Mouse (Mus musculus): ENCODE data around the gene Prok1. TPM values are rescaled to one million over a fixed set of nuclear protein-coding genes. Genes with fewer than 3 reads are reported as not detected.

Gene Prok1
- polyA plus RNA-seq, 1 experiment = 0.12 TPM

DNA sequence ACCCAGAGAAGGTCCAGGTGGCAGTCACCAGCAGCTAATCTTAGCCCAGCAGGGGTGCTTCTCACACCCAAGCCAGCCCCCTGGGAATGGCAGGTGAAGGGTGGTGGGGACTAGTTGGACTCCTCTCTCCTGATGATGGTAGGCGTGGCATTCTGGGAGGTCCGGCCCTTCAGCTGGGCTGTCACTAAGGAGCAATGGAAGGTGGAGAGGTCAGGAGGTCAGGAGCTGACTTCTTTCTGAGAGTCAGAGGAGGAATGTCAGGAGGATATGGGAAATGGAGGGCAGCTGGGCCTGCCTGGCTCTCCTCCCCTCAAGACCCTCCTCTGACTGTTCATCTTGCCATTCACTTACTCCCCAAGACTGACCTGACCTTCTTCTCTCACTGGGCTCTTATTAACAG, 1.5 kb downstream of the Prok1 start:
- no peak for DNase-seq (ENCODE audit: low read depth)

DNA sequence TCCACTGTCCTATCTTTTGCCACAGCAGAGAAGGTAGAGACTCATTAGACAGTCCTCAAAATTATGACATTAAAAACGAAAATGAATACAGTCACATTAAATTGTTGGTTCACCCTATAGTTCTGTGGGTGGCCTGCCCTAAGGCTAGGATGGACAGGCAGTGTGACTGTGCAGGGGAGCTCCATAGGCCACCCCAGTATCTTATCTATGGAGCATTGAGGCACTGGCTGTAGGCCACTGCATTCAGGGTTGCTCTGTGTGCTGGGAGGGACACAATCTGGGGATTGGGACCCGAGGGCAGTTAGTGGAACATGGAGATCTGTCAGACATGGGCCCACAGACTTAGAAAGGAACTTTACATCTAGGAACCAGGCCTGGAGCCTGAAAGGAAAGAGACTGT, 5.6 kb downstream of the Prok1 start:
- no peak for DNase-seq (ENCODE audit: low read depth)

- DNase-seq (ENCODE audit: low read depth) = peak; percentile 40
Observed at GRCm38 (mm10) chr3:107233351-107233813, 6.1 kb downstream of the Prok1 start.

DNA sequence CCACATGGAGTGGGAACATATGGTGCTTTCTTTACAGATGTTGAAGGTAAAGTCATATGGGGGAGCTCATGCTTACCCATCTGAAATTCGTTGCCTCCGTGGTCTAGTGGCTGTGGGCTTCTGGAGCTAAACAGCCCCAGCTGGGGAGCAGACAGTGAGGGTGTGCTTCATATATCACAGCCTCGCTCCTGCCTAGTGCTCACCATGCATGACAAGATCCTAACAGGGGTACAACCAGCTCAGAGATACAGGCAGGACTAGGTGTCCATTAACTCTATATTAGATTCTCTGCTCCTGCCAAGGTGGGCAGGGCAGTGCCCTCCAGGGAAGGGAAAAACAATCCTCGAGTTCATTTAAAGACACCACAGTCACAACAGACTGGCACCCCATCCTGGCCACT, 8.3 kb downstream of the Prok1 start:
- DNase-seq (ENCODE audit: low read depth) = no peak

DNA sequence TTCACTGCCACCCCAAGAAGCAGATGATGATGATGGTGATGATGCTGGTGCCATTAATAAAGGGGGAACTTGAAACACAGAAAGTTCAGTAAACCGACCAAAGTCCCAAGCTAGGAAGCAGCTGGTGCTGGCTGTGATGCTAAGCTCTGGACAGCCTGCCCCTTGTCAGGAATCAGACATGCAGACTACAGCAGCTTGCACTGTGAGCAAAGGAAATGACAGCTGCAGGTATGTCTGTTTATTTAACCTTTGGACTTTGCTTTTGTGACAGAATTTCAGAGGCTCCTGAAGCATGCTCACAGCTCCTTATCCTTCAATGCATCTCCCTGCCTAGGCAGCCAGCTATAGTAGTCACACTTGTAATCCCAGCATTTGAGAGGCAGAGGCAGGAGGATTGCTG, 9.0 kb downstream of the Prok1 start, which contains the start of gene A630076J17Rik:
Gene A630076J17Rik (plus strand): TSS at position 88 of the 400 bp plus-strand sequence.
- DNase-seq (ENCODE audit: low read depth) = no peak

DNA sequence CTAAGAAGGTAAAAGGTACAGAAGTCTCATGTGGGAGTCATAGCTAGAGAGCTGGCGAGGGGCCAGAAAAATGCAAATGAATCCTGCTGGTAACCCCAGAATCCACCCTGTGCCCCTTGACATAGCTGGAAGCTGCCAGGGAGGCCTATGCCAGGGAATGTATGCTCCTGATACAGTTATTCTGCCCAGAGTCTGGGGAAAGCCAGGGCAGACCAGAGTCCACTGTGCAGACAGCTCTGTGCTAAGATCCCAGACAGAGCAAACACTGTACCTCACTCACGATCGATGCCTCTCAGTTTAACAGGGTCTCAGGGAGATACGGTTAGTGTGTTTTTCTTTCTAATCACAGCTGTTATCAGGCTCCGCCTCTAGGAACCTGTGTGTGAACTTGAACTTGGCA, 9.7 kb downstream of the Prok1 start:
- DNase-seq (ENCODE audit: low read depth) = no peak

- DNase-seq (ENCODE audit: low read depth) = no peak
Observed at GRCm38 (mm10) chr3:107229221-107229620, 10.3 kb downstream of the Prok1 start.

DNA sequence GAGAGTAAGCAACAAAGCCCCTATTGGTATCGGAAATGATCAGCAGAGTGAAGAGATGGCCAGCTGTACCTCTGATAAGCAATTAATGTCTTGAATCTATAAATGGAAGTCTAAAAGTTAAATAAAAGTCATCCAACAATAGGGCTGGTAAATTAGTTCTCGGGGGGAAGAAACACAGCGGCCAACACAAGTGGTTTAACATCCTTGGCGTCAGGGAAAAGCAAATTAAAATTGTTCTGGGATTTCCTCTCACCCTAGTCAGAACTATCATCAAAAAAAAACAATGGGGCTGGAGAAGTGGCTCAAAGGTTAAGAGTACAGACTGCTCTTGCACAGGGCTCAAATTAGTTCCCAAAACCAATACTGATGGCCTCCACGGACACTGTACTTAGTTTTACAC, 13.7 kb downstream of the Prok1 start:
- no peak for DNase-seq (ENCODE audit: low read depth)

GRCm38 (mm10) chr3:107223230-107223629, 16.3 kb downstream of the Prok1 start:
- no peak for DNase-seq (ENCODE audit: low read depth)

DNA sequence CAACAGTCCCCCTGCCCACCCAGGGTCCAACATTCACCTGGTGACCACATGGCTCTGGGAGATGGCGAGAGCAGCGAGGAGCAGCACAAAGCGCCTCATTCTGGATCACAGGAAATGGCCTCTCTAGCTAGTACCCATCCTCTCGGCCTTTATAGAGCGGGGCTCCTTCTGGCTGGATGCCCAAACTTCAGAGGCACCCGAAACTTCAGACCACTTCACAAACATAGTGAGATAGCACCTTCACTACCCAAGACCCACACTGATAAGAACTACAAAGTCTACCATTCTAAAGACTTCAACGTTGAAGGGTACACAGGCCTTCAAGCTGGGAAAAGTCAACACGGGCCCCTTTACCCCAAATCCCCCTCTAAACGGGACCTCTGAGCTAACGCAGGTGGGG, 17.9 kb downstream of the Prok1 start, which contains the start of gene Cym:
Gene Cym (minus strand): TSS at position 125 of the 400 bp plus-strand sequence.
- no peak for DNase-seq (ENCODE audit: low read depth)

GRCm38 (mm10) chr3:107218572-107218971, 20.9 kb downstream of the Prok1 start:
- DNase-seq (ENCODE audit: low read depth) = no peak

DNA sequence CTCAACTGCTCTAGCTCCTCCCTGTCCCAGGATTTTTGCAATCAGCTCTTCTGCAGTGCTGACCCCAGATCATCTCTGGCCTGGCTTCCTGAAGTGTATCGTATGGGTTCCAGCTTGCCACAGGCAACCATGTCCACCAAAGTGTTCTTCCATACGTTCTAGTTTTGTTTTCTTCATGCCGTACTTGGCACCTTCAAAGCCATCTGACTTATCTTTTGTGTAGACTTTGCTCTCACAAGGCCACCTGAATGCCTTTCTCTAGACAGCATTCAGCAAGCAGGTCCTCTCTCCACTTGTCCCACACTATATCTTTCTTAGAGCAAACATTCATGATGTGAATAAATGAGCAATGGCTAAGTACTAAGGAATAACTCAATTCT, 22.4 kb downstream of the Prok1 start:
- DNase-seq (ENCODE audit: low read depth) = no peak

GRCm38 (mm10) chr3:107216400-107217100, 23.0 kb downstream of the Prok1 start:
- DNase-seq (ENCODE audit: low read depth) = no peak

- no peak for DNase-seq (ENCODE audit: low read depth)
Observed at GRCm38 (mm10) chr3:107214606-107215005, 24.9 kb downstream of the Prok1 start.

DNA sequence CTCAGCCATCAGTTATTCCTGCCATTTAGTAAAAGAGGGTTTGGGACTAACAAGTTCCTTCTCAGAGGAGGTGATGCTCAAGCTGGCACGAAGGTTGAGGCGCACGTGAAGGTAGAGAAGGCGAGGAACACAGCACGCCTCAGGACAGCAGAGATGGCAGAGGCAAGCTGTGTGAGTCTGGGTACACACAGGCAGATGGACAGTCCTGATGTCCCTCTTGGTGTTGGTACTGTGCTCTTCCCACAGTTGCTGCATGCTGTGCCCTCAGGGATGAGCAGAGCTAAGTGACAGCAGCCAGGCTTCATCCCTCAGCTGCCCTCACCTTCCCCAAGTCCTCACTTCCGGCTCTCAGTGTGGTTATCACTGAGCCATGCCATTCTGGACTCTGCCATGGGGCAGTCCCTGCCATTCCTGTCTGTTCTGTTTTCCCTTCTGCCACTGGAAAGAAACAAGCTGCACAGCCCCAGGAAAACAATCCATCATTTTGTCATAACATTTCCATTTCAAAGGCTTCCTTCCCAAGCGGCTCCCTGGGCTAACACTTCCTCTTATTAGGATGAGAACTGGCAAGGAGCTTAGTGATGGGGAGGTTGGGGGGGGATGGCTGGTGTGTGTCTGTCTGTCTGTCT, 31.8 kb downstream of the Prok1 start:
- DNase-seq (ENCODE audit: low read depth) = no peak

DNA sequence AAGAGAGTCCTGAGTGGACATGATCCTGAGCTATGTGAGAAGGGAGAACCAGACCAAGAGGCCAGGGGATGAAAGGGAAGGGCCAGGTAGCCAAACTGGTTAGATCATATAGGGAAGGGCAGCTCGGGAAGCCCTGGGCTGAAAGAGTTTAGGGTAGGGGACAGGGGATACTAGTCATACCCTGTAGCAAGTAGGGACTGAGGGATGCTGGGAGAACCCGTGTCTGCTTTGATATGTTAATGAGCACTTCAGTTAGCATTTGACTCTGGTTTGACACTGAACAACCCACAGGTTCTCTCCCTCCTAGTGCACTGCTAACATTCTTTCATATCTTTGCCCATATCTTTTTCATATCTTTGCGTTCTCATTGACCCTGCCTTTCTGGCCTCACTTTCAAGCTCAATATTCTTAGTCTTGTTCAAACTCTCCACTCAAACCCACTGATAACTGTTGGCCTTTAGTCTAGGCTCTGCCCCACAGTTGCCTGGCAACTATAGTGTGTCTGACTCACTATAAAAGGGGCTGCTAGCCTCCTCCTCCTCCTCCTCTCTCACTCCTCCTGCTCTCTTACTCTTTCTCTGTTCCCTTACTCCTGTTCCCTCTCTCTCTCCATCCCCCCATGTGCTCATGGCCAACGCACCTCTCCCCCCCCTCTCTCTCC, 32.9 kb downstream of the Prok1 start:
- no peak for DNase-seq (ENCODE audit: low read depth)

DNA sequence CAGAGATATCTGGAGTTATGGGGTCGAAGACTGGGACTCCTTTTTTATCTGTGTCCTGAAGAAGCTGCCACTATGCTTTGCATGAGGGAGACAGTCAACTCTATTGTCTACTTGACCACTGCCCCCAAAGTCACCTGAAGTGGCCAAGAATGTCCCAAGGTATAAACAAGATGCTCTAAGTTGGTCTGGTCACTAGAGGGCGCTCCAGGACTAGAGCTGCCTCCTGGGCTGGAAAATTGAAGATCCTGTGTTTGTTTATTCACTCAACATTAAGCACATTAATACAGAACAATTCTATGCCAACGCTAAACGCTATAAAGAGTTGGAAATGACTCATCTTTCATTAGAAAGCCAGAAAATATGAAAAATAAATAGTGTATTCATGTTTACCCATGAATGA, 33.5 kb downstream of the Prok1 start:
- DNase-seq (ENCODE audit: low read depth) = no peak

GRCm38 (mm10) chr3:107205170-107205569, 34.3 kb downstream of the Prok1 start:
- DNase-seq (ENCODE audit: low read depth) = no peak

DNA sequence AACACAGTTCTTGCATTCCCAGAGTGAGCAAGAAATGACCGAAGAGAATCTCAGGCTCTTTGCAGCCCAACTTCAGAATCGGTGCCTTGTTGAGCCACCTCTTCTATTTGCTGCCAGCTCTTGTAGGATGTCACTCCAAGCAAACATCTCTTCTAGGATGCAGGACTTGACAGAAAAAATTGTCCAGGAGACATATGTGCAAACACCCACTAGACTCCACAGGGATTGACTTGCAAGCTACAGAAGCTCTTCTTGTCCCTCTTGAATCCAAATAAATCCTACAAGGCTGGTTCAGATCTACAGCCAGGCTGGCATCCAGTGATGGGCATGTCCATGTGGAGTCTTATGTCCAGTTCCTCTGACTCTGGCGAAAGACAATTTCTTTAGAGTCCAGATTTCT, 35.1 kb downstream of the Prok1 start:
- no peak for DNase-seq (ENCODE audit: low read depth)

DNA sequence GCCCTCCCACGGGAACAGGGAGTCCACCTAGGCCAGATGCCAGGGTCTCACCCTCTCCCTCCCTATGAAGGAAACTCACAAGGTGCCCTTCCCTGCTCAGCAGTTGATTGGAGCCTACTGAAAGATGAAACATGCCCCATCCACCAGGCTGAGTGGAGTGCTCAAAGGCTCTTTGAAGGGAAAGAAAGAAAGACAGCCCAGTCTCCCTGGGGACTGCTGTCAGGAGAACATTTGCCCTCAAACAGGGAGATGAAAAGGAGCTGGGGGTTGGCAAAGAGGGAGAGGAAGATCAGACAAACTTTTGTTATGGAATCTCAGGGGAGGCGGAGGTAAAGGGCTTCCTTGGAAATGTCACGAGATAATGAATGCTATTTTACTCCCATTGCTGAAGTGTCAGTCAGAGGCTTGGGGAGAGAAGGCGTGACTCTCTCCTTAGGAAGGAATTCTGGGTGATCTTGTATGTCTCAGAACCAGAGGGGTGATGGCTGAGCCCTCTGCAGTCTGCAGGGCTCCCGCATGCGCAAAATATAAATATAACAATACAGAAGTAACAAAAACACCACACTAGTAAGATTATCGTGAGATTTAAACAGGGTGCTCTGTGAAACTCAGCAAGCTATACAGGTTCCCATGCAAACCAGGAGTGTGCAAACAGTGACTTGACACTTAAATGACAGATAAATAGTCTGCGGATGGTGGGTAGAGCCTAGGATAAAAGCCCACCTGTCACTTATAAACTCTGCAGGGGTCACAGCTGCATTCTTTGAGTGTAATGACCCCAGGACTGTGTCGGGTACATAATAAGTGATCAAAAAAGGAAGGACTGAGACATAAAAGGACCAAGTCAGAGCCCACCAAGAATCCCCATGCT, 38.0 kb downstream of the Prok1 start:
- no peak for DNase-seq (ENCODE audit: low read depth)

GRCm38 (mm10) chr3:107188226-107188899, 51.1 kb downstream of the Prok1 start:
- DNase-seq (ENCODE audit: low read depth) = no peak
